Mouse (Mus musculus): ENCODE measurements around the gene Hoxa7. TPM values are rescaled to one million over a fixed set of nuclear protein-coding genes. Genes with fewer than 3 reads are reported as not detected.

Gene Hoxa7
- total RNA-seq, 1 experiment, result 0.89 TPM

DNA sequence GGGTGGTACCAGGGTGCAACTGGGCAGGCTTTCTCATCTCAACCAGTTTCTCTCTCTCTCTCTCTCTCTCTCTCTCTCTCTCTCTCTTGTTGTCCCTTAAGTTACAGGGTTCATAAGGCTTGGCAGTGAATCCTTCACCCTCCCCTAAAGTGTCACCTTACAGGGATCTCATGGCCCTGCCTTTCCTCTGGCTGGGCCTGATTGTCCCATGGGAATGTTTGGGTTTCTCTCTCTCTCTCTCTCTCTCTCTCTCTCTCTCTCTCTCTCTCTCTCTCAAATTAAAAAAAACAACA is 14.0 kb downstream of the Hoxa7 start:
- no peak overlapping the region for H3K27ac ChIP-seq (ENCODE audit: insufficient read depth, low read depth, low read length, poor library complexity, severe bottlenecking)
- H3K4me3 ChIP-seq (ENCODE audit: insufficient read depth in 1 of 2, low read depth in 1 of 2, low read length in 2 of 2, poor library complexity in 1 of 2, severe bottlenecking in 1 of 2), result no peak overlapping the region
- H3K36me3 ChIP-seq (ENCODE audit: control insufficient read depth, insufficient read depth, low read length, poor library complexity, severe bottlenecking), result no peaks in the 10 kb centered on the region
- H3K9ac ChIP-seq (ENCODE audit: insufficient read depth, low read depth, low read length, poor library complexity, severe bottlenecking), result no peak overlapping the region
- peaks cover 0 to 7% of the 10 kb centered on the region in 2 experiments; a peak in 1 of 4 replicates for H3K4me1 ChIP-seq (ENCODE audit: control insufficient read depth in 2 of 2, insufficient read depth in 2 of 2, low read length in 2 of 2, poor library complexity in 1 of 2)
- H3K9me3 ChIP-seq (ENCODE audit: control insufficient read depth, insufficient read depth, low read depth, low read length), result no peaks in the 10 kb centered on the region
- no peak for TF ChIP-seq ZC3H11A (IDR thresholded peaks at IDR 0.05; ENCODE audit: borderline replicate concordance, low read depth, low read length)
- TF ChIP-seq CHD2 (IDR thresholded peaks at IDR 0.05; ENCODE audit: low read depth, low read length), result no peak
- no peak for TF ChIP-seq MAFK (IDR thresholded peaks at IDR 0.05; ENCODE audit: insufficient read depth, low read depth, low read length)
- TF ChIP-seq ZNF384 (IDR thresholded peaks at IDR 0.05; ENCODE audit: low read depth, low read length), result no peak
- no peak for TF ChIP-seq HCFC1 (IDR thresholded peaks at IDR 0.05; ENCODE audit: borderline replicate concordance, insufficient read depth, low read length)
- in situ Hi-C loops (cut with MboI; ENCODE audit: low sequenced_read_pairs in 2 of 2, unreplicated experiment in 2 of 2), result loop anchor here in 1 of 2 experiments (25.0 kb wide), 1 partner anchor 595 kb away; no protein-coding TSS in a partner anchor
- no peak for DNase-seq (ENCODE audit: low read depth, low spot score)

DNA sequence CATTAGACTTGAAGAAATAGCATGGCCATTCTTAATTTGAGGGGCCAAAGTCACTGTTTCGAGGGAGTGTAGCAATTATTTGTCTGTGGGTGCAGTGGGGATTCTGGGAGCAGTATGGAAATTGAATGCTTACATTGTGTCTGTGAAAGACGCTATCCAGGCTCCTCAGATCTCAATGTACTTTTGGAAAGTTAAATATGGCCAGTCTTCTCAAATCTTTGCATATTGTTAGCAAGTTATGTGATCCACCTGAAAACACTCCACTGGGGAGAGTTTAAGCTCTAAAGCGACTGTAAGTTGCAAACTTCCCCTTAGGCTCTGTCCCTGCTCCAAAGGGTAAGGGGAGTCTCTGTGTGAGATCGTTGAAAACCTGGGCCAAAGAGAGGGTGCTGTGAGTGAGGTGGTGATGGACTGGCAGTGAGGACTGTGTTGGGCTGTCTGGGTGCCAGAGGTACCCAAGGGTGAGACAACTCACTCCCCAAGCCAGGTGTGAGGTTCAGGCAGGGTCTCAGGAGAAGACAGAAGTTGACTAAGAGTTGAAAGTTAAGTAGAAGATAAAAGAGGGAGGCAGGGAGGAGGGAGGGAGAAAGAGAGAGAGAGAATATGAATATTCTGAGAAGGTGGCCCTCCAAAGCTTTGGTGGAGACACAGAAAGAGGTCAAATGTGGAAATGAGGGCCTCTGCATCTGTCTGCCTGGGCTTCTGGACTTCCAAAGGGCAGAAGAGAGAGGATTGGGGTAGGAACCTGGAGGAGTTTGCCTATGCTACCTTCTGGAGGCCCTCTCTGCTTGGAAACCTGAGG is 14.6 kb downstream of the Hoxa7 start:
- no peak for DNase-seq (ENCODE audit: low read depth, low spot score)
- TF ChIP-seq HCFC1 (IDR thresholded peaks at IDR 0.05; ENCODE audit: borderline replicate concordance, insufficient read depth, low read length) (no peak), CHD2 (IDR thresholded peaks at IDR 0.05; ENCODE audit: low read depth, low read length) (no peak)
- Histone ChIP-seq H3K4me3 (ENCODE audit: insufficient read depth in 1 of 2, low read depth in 1 of 2, low read length in 2 of 2, poor library complexity in 1 of 2, severe bottlenecking in 1 of 2) (no peak overlapping the region), H3K9me3 (ENCODE audit: control insufficient read depth, insufficient read depth, low read depth, low read length) (no peaks in the 10 kb centered on the region), H3K9ac (ENCODE audit: insufficient read depth, low read depth, low read length, poor library complexity, severe bottlenecking) (no peak overlapping the region), H3K36me3 (ENCODE audit: control insufficient read depth, insufficient read depth, low read length, poor library complexity, severe bottlenecking) (no peaks in the 10 kb centered on the region), H3K4me1 (ENCODE audit: control insufficient read depth in 2 of 2, insufficient read depth in 2 of 2, low read length in 2 of 2, poor library complexity in 1 of 2) (peaks cover 0 to 7% of the 10 kb centered on the region in 2 experiments; a peak in 1 of 4 replicates), H3K27ac (ENCODE audit: insufficient read depth, low read depth, low read length, poor library complexity, severe bottlenecking) (no peak overlapping the region)
- in situ Hi-C loops (cut with MboI; ENCODE audit: low sequenced_read_pairs in 2 of 2, unreplicated experiment in 2 of 2), result loop anchor here in 1 of 2 experiments (25.0 kb wide), 1 partner anchor 595 kb away; no protein-coding TSS in a partner anchor

DNA sequence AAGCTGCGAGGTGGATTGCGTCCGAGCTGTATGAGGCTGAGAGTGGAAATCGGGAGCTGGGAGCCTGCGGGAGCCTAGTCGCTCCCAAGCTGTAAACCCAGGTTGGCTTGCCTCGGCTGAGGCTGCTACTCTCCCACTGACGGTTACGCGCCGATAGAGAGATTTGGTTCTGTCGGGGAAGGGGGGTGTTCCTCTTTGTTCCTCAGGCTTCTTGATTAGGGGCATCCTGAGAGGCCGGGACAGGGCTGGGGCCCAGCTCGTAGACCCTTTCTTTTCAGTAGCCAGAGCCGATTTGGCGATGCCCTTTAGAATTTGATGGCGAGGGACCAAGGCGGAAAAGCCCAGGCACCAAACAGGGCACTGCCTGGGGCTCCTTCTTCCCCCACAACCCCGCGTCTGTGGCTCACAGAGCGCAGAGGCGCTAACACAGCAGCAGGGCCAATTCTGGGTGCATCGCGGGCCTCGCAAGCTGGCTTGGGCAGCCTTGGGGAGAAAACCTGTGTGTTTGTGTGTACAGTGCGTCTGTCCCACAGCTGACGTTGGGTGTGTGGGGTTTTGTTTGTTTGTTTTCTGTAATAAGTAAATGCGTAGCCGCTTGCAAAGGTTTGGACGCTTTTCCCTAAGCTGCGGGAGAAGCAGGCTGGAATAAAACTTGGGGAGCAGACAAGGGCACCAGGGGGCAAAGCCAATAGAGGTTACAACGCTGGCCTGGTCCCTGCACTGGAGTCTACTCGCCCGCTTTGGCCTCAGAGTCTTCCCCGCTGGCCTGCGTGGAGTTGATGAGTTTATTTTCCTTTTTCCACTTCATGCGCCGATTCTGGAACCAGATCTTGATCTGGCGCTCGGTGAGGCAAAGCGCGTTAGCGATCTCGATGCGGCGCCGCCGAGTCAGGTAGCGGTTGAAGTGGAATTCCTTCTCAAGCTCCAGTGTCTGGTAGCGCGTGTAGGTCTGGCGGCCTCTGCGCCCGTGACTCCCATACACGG is 15.7 kb downstream of the Hoxa7 start:
- Histone ChIP-seq H3K4me3 (ENCODE audit: insufficient read depth in 1 of 2, low read depth in 1 of 2, low read length in 2 of 2, poor library complexity in 1 of 2, severe bottlenecking in 1 of 2) (no peak overlapping the region), H3K36me3 (ENCODE audit: control insufficient read depth, insufficient read depth, low read length, poor library complexity, severe bottlenecking) (no peaks in the 10 kb centered on the region), H3K9me3 (ENCODE audit: control insufficient read depth, insufficient read depth, low read depth, low read length) (no peaks in the 10 kb centered on the region), H3K4me1 (ENCODE audit: control insufficient read depth in 2 of 2, insufficient read depth in 2 of 2, low read length in 2 of 2, poor library complexity in 1 of 2) (peaks cover 0 to 4% of the 10 kb centered on the region in 2 experiments; a peak in 1 of 4 replicates), H3K27ac (ENCODE audit: insufficient read depth, low read depth, low read length, poor library complexity, severe bottlenecking) (no peak overlapping the region), H3K9ac (ENCODE audit: insufficient read depth, low read depth, low read length, poor library complexity, severe bottlenecking) (no peak overlapping the region)
- TF ChIP-seq HCFC1 (IDR thresholded peaks at IDR 0.05; ENCODE audit: borderline replicate concordance, insufficient read depth, low read length) (no peak), ZC3H11A (IDR thresholded peaks at IDR 0.05; ENCODE audit: borderline replicate concordance, low read depth, low read length) (no peak), MAFK (IDR thresholded peaks at IDR 0.05; ENCODE audit: insufficient read depth, low read depth, low read length) (no peak), CHD2 (IDR thresholded peaks at IDR 0.05; ENCODE audit: low read depth, low read length) (no peak), ZNF384 (IDR thresholded peaks at IDR 0.05; ENCODE audit: low read depth, low read length) (no peak)
- DNase-seq (ENCODE audit: low read depth, low spot score), result no peak
- in situ Hi-C loops (cut with MboI; ENCODE audit: low sequenced_read_pairs in 2 of 2, unreplicated experiment in 2 of 2), result loop anchor here in 1 of 2 experiments (25.0 kb wide), 1 partner anchor 594 kb away; no protein-coding TSS in a partner anchor

GRCm38 (mm10) chr6:52205221-52205620 is 16.4 kb downstream of the Hoxa7 start:
- H3K4me1 ChIP-seq (ENCODE audit: control insufficient read depth in 2 of 2, insufficient read depth in 2 of 2, low read length in 2 of 2, poor library complexity in 1 of 2), result peaks cover 0 to 4% of the 10 kb centered on the region in 2 experiments; a peak in 1 of 4 replicates
- H3K9ac ChIP-seq (ENCODE audit: insufficient read depth, low read depth, low read length, poor library complexity, severe bottlenecking), result no peak overlapping the region
- no peak overlapping the region for H3K4me3 ChIP-seq (ENCODE audit: insufficient read depth in 1 of 2, low read depth in 1 of 2, low read length in 2 of 2, poor library complexity in 1 of 2, severe bottlenecking in 1 of 2)
- H3K9me3 ChIP-seq (ENCODE audit: control insufficient read depth, insufficient read depth, low read depth, low read length), result no peaks in the 10 kb centered on the region
- no peaks in the 10 kb centered on the region for H3K36me3 ChIP-seq (ENCODE audit: control insufficient read depth, insufficient read depth, low read length, poor library complexity, severe bottlenecking)
- in situ Hi-C loops (cut with MboI; ENCODE audit: low sequenced_read_pairs in 2 of 2, unreplicated experiment in 2 of 2), result loop anchor here in 1 of 2 experiments (25.0 kb wide), 1 partner anchor 593 kb away; no protein-coding TSS in a partner anchor
- H3K27ac ChIP-seq (ENCODE audit: insufficient read depth, low read depth, low read length, poor library complexity, severe bottlenecking), result no peak overlapping the region
- TF ChIP-seq CHD2 (IDR thresholded peaks at IDR 0.05; ENCODE audit: low read depth, low read length), result no peak
- no peak for TF ChIP-seq MAFK (IDR thresholded peaks at IDR 0.05; ENCODE audit: insufficient read depth, low read depth, low read length)
- no peak for TF ChIP-seq HCFC1 (IDR thresholded peaks at IDR 0.05; ENCODE audit: borderline replicate concordance, insufficient read depth, low read length)
- no peak for TF ChIP-seq ZC3H11A (IDR thresholded peaks at IDR 0.05; ENCODE audit: borderline replicate concordance, low read depth, low read length)
- no peak for TF ChIP-seq ZNF384 (IDR thresholded peaks at IDR 0.05; ENCODE audit: low read depth, low read length)
- DNase-seq (ENCODE audit: low read depth, low spot score), result no peak

Data from ES-E14 (cell line).